Mouse (Mus musculus) telencephalon, adult 2 months (tissue): Measurements from ENCODE around the gene Dclk1.

Experiments
- DNase-seq: peaks from one replicate; pipeline ENCODE4 v3.0.0-alpha.2; 2011; ENCODE audit warnings: low read depth, low spot score

Dclk1 gene

GRCm38 (mm10) chr3:55331694-55332093, 89.5 kb downstream of the Dclk1 start:
- DNase-seq = no peak

- no peak for DNase-seq
Observed at GRCm38 (mm10) chr3:55333511-55333910, 91.3 kb downstream of the Dclk1 start.

- DNase-seq = no peak
Observed at GRCm38 (mm10) chr3:55336895-55337294, 94.7 kb downstream of the Dclk1 start.

GRCm38 (mm10) chr3:55337671-55338070, 95.5 kb downstream of the Dclk1 start:
- DNase-seq = no peak

GRCm38 (mm10) chr3:55342445-55342844, 100.3 kb downstream of the Dclk1 start:
- DNase-seq = no peak

GRCm38 (mm10) chr3:55347371-55348025, 105.3 kb downstream of the Dclk1 start:
- DNase-seq = peak; percentile 82

- no peak for DNase-seq
Observed at GRCm38 (mm10) chr3:55348026-55348390, 105.8 kb downstream of the Dclk1 start.

- DNase-seq = no peak
Observed at GRCm38 (mm10) chr3:55350194-55350593, 108.0 kb downstream of the Dclk1 start.

GRCm38 (mm10) chr3:55351281-55352052, 109.3 kb downstream of the Dclk1 start:
- DNase-seq = peak; percentile 91

- no peak for DNase-seq
Observed at GRCm38 (mm10) chr3:55352529-55352928, 110.4 kb downstream of the Dclk1 start.

- no peak for DNase-seq
Observed at GRCm38 (mm10) chr3:55353169-55353568, 111.0 kb downstream of the Dclk1 start.

GRCm38 (mm10) chr3:55353909-55354511, 111.8 kb downstream of the Dclk1 start:
- DNase-seq = no peak

GRCm38 (mm10) chr3:55354765-55355164, 112.6 kb downstream of the Dclk1 start:
- DNase-seq = peak; percentile 85

- no peak for DNase-seq
Observed at GRCm38 (mm10) chr3:55358486-55358885, 116.3 kb downstream of the Dclk1 start.

- DNase-seq = no peak
Observed at GRCm38 (mm10) chr3:55360836-55361235, 118.7 kb downstream of the Dclk1 start.

GRCm38 (mm10) chr3:55367166-55367565, 125.0 kb downstream of the Dclk1 start:
- no peak for DNase-seq

- DNase-seq = no peak
Observed at GRCm38 (mm10) chr3:55369156-55369555, 127.0 kb downstream of the Dclk1 start.

- peak; percentile 89 for DNase-seq
Observed at GRCm38 (mm10) chr3:55373689-55374088, 131.5 kb downstream of the Dclk1 start.

- DNase-seq = no peak
Observed at GRCm38 (mm10) chr3:55378591-55378990, 136.4 kb downstream of the Dclk1 start.

- no peak for DNase-seq
Observed at GRCm38 (mm10) chr3:55380471-55380870, 138.3 kb downstream of the Dclk1 start.

- no peak for DNase-seq
Observed at GRCm38 (mm10) chr3:55392605-55393004, 150.4 kb downstream of the Dclk1 start.

- DNase-seq = no peak
Observed at GRCm38 (mm10) chr3:55393549-55393948, 151.4 kb downstream of the Dclk1 start.

- peak; percentile 64 for DNase-seq
Observed at GRCm38 (mm10) chr3:55396792-55397191, 154.6 kb downstream of the Dclk1 start.
